Mouse (Mus musculus): Measurements from ENCODE around the gene Nudt7.

DNA sequence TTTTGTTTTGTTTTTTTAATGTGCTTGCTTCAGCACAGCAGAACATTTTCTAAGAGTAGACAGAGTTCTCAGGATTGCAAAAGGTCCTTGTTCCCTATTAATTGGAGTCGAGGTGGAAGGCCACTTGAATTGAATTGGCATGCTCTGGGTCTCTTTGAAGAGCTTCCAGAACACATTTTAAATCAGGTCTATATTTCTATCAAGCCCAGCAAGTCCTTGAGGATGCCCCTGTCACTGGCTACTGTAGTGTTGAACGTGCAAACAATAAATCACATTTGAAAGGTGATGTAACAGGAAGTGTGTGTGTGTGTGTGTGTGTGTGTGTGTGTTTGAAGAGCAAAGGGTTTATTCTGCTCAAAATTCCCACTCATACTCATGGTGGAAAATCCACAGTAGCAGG lies 7.1 kb downstream of the Nudt7 start:
- no peak for TF ChIP-seq CTCF (conservative IDR thresholded peaks at IDR 0.05; ENCODE audit: low read length)
- no peak for TF ChIP-seq NANOG (IDR thresholded peaks at IDR 0.05; ENCODE audit: borderline replicate concordance, low read length)
